Mouse (Mus musculus): ENCODE measurements around the gene Zbtb9.
"Not testable (repeated sequence)": the region's sequence is repeated elsewhere in the genome, so short reads cannot be mapped to it uniquely, and the experiment has no call there.

Gene Zbtb9

DNA sequence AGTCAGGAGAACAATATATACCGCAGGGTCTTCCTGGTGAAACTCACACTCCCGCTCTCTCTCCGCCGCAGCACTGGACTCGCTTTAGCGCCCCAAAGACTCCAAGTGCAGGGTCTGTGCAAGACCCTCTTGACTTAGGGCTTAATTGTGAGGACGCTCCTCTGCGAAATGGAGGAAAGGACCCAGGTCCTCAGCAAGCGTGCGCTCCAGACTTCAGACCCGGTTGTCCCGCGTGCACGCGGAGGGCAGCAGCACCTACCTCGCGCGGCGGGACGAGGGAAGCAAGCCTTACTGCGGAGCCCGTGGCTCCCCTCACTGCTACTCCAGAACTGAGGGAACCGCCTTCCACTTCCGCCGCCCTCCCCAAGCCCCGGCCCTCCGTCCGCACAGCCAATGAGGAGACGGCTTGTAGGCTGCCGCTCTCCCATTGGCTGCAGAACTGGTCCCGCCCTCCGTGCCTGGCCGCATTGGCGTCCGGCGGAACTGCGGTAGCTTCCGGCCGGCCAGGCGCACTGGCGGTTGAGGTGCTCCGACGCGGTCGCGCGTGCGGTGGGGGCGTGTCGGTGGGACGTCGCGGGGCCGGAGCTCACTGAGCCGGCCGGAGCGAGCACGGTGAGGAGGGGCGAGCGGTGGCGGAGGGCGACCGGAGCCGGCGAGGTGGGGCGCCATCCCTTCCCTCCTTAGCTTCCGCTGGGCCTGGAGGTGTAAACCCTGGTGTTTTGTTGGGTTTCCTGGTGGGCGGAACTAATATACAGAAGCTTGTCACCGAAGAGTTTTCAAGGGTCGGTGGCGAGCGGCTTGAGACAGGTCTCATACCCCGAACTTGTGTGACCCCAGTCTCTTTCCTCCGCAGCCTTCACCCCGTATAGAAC lies at the start of gene Zbtb9:
Gene Zbtb9, plus strand, starts transcription at position 465 of the 872 bp plus-strand sequence.
- DNase-seq (ENCODE audit: low spot score) = peak; percentile 96

GRCm38 (mm10) chr17:26925414-26925813 lies 47.6 kb upstream of the Zbtb9 start:
- DNase-seq (ENCODE audit: low spot score) = not testable (repeated sequence)

GRCm38 (mm10) chr17:26931795-26932194 lies 41.2 kb upstream of the Zbtb9 start:
- peak; percentile 63 for DNase-seq (ENCODE audit: low spot score)

DNA sequence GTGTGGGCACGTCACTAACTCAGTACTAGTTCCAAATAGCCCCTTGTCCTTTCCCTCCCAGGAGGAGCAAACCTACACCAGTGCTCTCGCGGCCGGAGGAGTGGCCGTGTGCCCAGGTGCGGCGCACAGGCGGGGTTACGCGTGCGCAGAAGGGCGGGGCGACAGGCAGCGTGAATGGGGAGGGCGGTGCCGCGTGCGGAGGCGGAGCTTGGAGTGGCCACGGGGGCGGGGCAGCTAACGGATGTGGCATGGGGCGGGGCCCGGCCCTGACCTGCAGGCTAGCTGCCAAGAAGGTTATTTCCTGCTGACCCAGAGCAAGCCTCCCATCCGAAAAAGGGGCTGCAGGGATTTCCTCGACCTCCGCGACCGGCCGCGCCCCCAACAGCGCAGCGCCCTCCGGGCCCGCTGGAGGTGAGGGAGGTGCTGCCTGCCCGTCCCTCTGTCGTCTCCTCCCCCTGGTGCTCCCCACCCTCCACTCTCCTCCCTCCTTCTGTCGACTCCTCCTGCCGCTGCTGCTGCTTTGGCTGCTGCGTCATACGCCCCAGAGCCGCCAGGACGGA lies 40.0 kb upstream of the Zbtb9 start, which contains the start of gene Phf1:
Gene Phf1, plus strand, starts transcription at position 214 of the 560 bp plus-strand sequence.
- DNase-seq (ENCODE audit: low spot score) = peak; percentile 88

DNA sequence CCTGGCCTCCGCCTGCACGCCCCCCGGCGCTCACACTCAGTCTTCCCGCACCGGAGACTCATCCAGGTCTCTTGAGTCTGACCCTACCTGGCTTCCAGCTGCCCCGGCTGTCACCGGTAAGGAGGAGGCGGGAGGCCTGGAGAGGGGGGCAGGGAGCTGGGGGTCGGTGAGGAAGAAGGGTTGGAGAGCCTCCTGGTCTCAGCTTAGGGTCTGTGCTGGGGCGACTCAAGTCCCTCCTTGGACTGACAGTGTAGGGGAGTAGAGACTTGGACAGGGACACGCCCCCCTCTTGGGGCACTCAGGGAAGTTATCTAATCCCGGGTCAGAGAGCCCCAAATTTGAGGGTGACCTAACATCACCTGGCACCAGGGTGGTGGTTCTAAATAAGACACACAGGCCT lies 39.5 kb upstream of the Zbtb9 start:
- no peak for DNase-seq (ENCODE audit: low spot score)

DNA sequence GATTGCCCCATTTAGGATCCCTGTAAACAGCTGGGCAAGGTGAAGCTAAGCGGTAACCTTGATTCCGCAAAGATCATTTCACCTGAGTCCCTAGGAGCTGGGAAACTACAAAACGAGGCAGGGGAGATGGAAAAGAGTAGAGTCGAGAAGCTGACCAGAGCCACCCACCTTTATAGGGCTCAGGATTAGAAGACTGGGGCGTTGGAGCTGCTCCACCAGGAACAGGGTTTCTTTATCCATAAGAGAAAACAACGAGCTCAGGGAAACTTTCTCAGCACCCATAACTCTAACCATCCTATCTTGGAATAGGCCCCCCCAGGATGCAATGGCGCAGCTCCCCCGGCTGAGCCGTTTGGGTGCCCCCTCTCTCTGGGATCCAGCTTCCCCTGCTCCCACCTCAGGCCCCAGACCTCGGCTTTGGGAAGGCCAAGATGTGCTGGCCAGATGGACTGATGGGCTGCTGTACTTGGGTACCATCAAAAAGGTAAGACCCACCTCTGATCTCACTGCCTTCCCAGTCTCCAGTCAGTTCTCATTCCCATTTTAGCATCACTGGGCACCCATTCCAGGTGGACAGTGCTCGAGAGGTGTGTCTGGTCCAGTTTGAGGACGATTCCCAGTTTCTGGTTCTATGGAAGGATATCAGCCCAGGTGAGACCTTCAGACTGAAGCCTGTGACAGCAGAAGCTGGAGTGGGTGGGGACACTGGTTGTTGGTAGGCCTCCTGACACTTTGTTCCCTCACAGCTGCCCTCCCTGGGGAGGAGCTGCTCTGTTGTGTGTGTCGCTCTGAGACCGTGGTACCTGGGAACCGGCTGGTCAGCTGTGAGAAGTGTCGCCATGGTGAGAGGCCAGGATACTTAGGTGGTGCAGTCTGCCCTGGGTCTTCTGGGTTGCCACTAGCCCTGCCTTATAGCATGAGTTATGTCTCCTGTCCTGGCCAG lies 38.8 kb upstream of the Zbtb9 start:
- no peak for DNase-seq (ENCODE audit: low spot score)

- DNase-seq (ENCODE audit: low spot score) = no peak
Measured at GRCm38 (mm10) chr17:26935027-26935426, 37.9 kb upstream of the Zbtb9 start.

GRCm38 (mm10) chr17:26936453-26936852 lies 36.5 kb upstream of the Zbtb9 start:
- no peak for DNase-seq (ENCODE audit: low spot score)

GRCm38 (mm10) chr17:26936921-26937695 lies 35.9 kb upstream of the Zbtb9 start:
- DNase-seq (ENCODE audit: low spot score) = no peak

GRCm38 (mm10) chr17:26937883-26938695 lies 34.9 kb upstream of the Zbtb9 start:
- no peak for DNase-seq (ENCODE audit: low spot score)

DNA sequence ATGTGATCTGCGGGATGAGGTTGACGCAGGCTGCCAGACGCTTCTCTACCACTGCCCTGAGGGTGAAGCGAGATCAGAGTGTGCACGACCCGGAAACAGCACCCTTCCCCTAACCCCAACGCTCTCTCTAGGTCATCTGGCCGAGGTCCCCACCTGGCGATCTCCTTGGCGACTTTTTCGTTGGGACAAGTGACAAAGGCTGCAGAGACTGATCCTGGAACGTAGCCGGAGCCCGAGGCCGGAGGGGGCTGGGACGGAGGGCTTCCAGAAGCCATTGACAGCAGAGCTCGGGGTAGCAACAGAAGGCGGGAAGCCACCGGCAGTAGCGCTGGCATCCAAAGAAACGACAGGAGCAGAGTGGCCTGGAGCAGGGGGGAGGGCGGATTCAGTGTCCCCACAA lies 34.2 kb upstream of the Zbtb9 start:
- DNase-seq (ENCODE audit: low spot score) = no peak

DNA sequence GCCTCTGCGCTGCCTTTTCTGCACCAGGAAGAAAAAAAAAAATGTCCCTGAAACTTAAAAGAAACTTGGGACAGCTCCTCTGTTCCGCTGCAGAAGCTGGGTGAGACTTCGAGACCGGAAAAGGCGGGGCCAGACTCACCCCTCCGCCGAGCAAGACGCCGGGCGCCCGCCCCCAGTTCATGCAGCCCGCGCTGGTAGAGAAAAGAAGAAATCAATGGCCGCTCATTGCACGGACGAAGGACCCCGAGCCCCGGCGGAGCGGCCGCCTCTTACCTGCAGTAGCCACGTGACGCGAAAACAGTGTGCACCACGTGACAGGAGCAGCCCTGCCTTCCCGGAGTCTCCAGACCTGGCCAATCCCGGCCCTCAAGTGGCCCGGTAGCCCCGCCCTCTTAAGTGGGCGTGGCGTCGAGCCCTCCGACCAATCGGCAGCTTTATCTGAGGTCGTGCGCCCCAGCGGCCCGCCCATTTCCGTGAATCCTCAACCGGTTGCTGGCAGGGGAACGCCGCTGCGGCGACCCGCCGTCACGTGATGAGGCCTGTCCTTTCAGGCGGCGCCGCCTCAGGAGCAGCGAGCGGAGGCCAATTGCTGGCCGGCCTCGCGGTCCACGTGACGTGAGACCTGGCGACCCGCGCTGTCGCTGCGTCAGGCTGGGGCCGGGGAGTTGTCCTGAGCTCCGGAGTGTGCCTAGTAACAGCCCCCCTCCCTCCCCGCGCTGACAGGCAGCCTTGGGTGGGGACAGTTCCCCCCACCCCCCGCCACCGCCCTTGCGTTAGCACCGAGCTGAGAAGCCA lies 33.6 kb upstream of the Zbtb9 start, which contains the start of gene Cuta:
Gene Cuta, minus strand, starts transcription at position 392 of the 795 bp plus-strand sequence.
- DNase-seq (ENCODE audit: low spot score) = peak; percentile 100

DNA sequence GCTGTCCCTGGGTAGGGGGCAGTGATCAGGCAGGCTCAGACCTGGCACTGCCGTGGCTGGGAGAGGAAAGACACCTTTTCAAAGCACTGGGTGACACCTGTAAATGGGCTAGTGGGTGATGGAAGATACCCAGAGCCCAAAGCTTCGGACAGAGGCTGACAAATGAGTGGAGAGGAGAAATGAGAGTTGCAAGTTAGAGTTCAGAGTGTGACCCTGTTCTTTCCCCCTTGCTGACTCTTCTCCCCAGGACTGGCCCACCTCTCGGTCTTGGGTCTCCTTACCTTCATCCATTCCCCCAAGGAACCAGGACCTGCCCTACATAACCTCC lies 33.0 kb upstream of the Zbtb9 start:
- no peak for DNase-seq (ENCODE audit: low spot score)

GRCm38 (mm10) chr17:26941031-26941789 lies 31.8 kb upstream of the Zbtb9 start, which contains the start of gene Syngap1:
Gene Syngap1 (plus strand): TSS chr17:26941253.
- DNase-seq (ENCODE audit: low spot score) = peak; percentile 29

GRCm38 (mm10) chr17:26941841-26942570 lies 31.0 kb upstream of the Zbtb9 start:
- peak; percentile 27 for DNase-seq (ENCODE audit: low spot score)

DNA sequence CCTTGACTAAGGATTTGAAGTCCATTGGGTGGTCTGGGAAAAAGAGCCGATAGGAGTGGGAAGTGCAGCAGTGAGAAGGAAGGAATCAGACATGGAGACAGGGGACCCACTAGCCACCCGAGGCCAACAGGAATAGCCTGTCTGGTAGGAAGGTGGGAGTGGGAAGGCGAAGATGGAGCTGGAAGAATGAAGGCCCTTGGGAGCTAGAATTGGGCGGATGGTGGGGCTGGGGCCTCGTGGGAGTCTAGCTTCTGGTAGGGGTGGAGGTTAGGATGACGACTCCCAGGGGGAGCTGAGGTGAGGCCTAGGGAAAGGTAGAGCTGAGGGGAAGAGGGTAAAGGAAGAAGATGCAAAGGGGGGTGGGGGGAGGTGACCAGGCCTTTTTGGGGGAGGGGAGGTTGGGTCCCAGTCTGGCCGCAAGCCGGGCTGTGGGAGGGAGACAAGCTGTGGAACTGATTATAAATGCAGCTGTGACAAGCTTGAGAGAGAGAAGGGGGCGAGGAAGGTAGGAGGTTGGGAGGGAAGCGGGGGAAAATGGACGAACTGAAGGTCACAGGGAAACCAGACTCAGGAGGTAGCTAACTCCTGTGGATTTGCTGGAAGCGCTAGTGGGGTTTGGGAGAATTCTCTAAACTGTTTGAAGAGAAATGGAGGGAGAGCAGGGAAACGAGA lies 27.0 kb upstream of the Zbtb9 start:
- no peak for DNase-seq (ENCODE audit: low spot score)

DNA sequence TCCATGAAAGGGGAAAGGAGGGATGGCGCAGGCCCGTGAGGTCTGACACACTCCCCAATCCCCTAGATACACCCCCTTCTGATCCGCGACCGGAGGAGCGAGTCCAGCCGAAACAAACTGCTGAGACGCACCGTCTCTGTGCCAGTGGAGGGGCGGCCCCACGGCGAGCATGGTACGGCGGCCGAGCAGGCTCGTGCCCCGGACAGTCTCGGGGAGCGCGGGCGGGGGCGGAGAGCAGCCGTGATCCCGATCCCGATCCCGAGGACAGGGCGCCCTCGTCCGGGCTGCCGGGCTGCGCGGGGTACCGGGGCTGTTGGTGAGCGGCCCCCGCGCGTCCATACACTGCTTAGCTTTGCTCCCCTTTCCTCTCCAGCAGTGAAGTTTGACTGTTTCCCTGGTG lies 26.4 kb upstream of the Zbtb9 start:
- peak; percentile 65 for DNase-seq (ENCODE audit: low spot score)

Measured in retina, embryonic 14.5 days (tissue).